Mouse (Mus musculus): ENCODE measurements around the gene Plekhm1.

Plekhm1 gene

GRCm38 (mm10) chr11:103394025-103394424 lies 18.5 kb downstream of the Plekhm1 start:
- in situ Hi-C loops (cut with MboI, MseI), result no loop called here

GRCm38 (mm10) chr11:103387870-103388526 lies 24.5 kb downstream of the Plekhm1 start:
- in situ Hi-C loops (cut with MboI, MseI), result no loop called here

GRCm38 (mm10) chr11:103386827-103387226 lies 25.7 kb downstream of the Plekhm1 start:
- in situ Hi-C loops (cut with MboI, MseI), result no loop called here

- in situ Hi-C loops (cut with MboI, MseI), result no loop called here
Observed at GRCm38 (mm10) chr11:103381956-103382613, 30.4 kb downstream of the Plekhm1 start.

- in situ Hi-C loops (cut with MboI, MseI), result no loop called here
Observed at GRCm38 (mm10) chr11:103381505-103381904, 31.0 kb downstream of the Plekhm1 start.

- in situ Hi-C loops (cut with MboI, MseI), result no loop called here
Observed at GRCm38 (mm10) chr11:103380460-103380859, 32.0 kb downstream of the Plekhm1 start.

GRCm38 (mm10) chr11:103378341-103378740 lies 34.1 kb downstream of the Plekhm1 start:
- in situ Hi-C loops (cut with MboI, MseI), result no loop called here

GRCm38 (mm10) chr11:103375772-103376171 lies 36.7 kb downstream of the Plekhm1 start:
- in situ Hi-C loops (cut with MboI, MseI), result no loop called here

GRCm38 (mm10) chr11:103375258-103375657 lies 37.2 kb downstream of the Plekhm1 start:
- in situ Hi-C loops (cut with MboI, MseI), result no loop called here

- in situ Hi-C loops (cut with MboI, MseI), result no loop called here
Observed at GRCm38 (mm10) chr11:103373922-103374321, 38.6 kb downstream of the Plekhm1 start.

- in situ Hi-C loops (cut with MboI, MseI), result no loop called here
Observed at GRCm38 (mm10) chr11:103372561-103372960, 39.9 kb downstream of the Plekhm1 start.

GRCm38 (mm10) chr11:103372068-103372467 lies 40.4 kb downstream of the Plekhm1 start:
- in situ Hi-C loops (cut with MboI, MseI), result no loop called here

GRCm38 (mm10) chr11:103371222-103371539 lies 41.3 kb downstream of the Plekhm1 start:
- in situ Hi-C loops (cut with MboI, MseI), result no loop called here

GRCm38 (mm10) chr11:103370397-103371221 lies 41.9 kb downstream of the Plekhm1 start:
- in situ Hi-C loops (cut with MboI, MseI), result no loop called here

GRCm38 (mm10) chr11:103365530-103365929 lies 47.0 kb downstream of the Plekhm1 start:
- in situ Hi-C loops (cut with MboI, MseI), result no loop called here

- in situ Hi-C loops (cut with MboI, MseI), result no loop called here
Observed at GRCm38 (mm10) chr11:103365022-103365421, 47.5 kb downstream of the Plekhm1 start.

- in situ Hi-C loops (cut with MboI, MseI), result no loop called here
Observed at GRCm38 (mm10) chr11:103364335-103364734, 48.2 kb downstream of the Plekhm1 start.

GRCm38 (mm10) chr11:103363214-103364148 lies 49.0 kb downstream of the Plekhm1 start, which contains the start of gene Arhgap27:
Gene Arhgap27 (minus strand): TSS chr11:103363692.
- in situ Hi-C loops (cut with MboI, MseI), result no loop called here

- in situ Hi-C loops (cut with MboI, MseI), result no loop called here
Observed at GRCm38 (mm10) chr11:103362521-103363181, 49.8 kb downstream of the Plekhm1 start.

- in situ Hi-C loops (cut with MboI, MseI), result no loop called here
Observed at GRCm38 (mm10) chr11:103362054-103362432, 50.4 kb downstream of the Plekhm1 start.
